Comparison of ENCODE assay signal across 11 mouse cellular contexts in genomic region chr9:78115746-78116145, GRCm38 (mm10). TPM values are rescaled to one million over a fixed set of nuclear protein-coding genes. Genes with fewer than 3 reads are reported as not detected.
DNase-seq lines count a peak whose midpoint lies in the region; ATAC-seq lines count a peak whose summit lies in the region.
"Had no signal": no experiment of that assay in that cellular context is flagged by ENCODE, and none has a peak within 500 bp of the region (broad histone marks: within the 10 kb centered on the region; RNA-seq: fewer than 3 reads in every experiment).

No protein-coding gene starts in this region.

- H3K27me3 ChIP-seq in hindbrain, embryonic 14.5 days (ENCODE audit: control insufficient read depth, insufficient read depth, low read length): no peaks in the 10 kb centered on the region
- no peaks in the 10 kb centered on the region for H3K27me3 ChIP-seq in hindbrain, embryonic 10.5 days (ENCODE audit: insufficient read depth, poor library complexity, severe bottlenecking)
- no peaks in the 10 kb centered on the region for H3K27me3 ChIP-seq in neural tube, embryonic 12.5 days (replicated peaks)
- H3K27me3 ChIP-seq in intestine, embryonic 15.5 days (replicated peaks): no peaks in the 10 kb centered on the region
- H3K27me3 ChIP-seq: forebrain, embryonic 13.5 days had no signal

- whole genome bisulfite sequencing in hindbrain, embryonic 14.5 days: 85% methylated on average over 9 of the region's 9 CpGs
- WGBS in hindbrain, embryonic 10.5 days: 94% methylated on average over 9 of the region's 9 CpGs
- WGBS in neural tube, embryonic 12.5 days: 88% methylated on average over 9 of the region's 9 CpGs
- WGBS in intestine, embryonic 15.5 days: 59% methylated on average over 9 of the region's 9 CpGs

- peak overlapping the region; percentile 89 for H3K4me2 ChIP-seq in hindbrain, embryonic 14.5 days (replicated peaks)
- peak overlapping the region; percentile 69 for H3K4me2 ChIP-seq in neural tube, embryonic 12.5 days (replicated peaks)
- peak overlapping the region; percentile 64 for H3K4me2 ChIP-seq in intestine, embryonic 15.5 days (replicated peaks)

- H3K36me3 ChIP-seq in hindbrain, embryonic 14.5 days (replicated peaks; ENCODE audit: control insufficient read depth, insufficient read depth): peaks cover 16% of the 10 kb centered on the region; the same call in 1 of the 2 replicates
- H3K36me3 ChIP-seq in hindbrain, embryonic 10.5 days: peaks cover 48% of the 10 kb centered on the region
- no peaks in the 10 kb centered on the region; the same call in 1 of the 2 replicates for H3K36me3 ChIP-seq in neural tube, embryonic 12.5 days
- no peaks in the 10 kb centered on the region for H3K36me3 ChIP-seq in intestine, embryonic 15.5 days

- no peak overlapping the region for H3K4me3 ChIP-seq in hindbrain, embryonic 14.5 days (replicated peaks; ENCODE audit: low read length)
- no peak overlapping the region for H3K4me3 ChIP-seq in hindbrain, embryonic 10.5 days
- H3K4me3 ChIP-seq in neural tube, embryonic 12.5 days: no peak overlapping the region
- no peak overlapping the region for H3K4me3 ChIP-seq in intestine, embryonic 15.5 days (replicated peaks)
- H3K4me3 ChIP-seq: forebrain, embryonic 13.5 days had no signal

- no peak for DNase-seq in hindbrain, embryonic 14.5 days (ENCODE audit: low spot score)
- no peak for DNase-seq in hindbrain, embryonic 10.5 days (ENCODE audit: low spot score)
- no peak for DNase-seq in neural tube, embryonic 10.5 days (ENCODE audit: extremely low spot score, low spot score)
- DNase-seq in testis, postnatal 14 days (ENCODE audit: low spot score): no peak
- no peak for DNase-seq in right cerebral cortex, adult 18-20 months
- DNase-seq: embryo, embryonic 11 days; right cerebral cortex, postnatal 25 days had no signal

- H3K9me3 ChIP-seq in hindbrain, embryonic 14.5 days (ENCODE audit: control insufficient read depth, low read length): no peaks in the 10 kb centered on the region
- H3K9me3 ChIP-seq in hindbrain, embryonic 10.5 days: no peaks in the 10 kb centered on the region
- no peaks in the 10 kb centered on the region for H3K9me3 ChIP-seq in neural tube, embryonic 12.5 days
- no peaks in the 10 kb centered on the region for H3K9me3 ChIP-seq in intestine, embryonic 15.5 days
- H3K9me3 ChIP-seq: forebrain, embryonic 13.5 days had no signal

- H3K9ac ChIP-seq in hindbrain, embryonic 14.5 days: no peak overlapping the region
- no peak overlapping the region for H3K9ac ChIP-seq in neural tube, embryonic 12.5 days
- H3K9ac ChIP-seq in intestine, embryonic 15.5 days: no peak overlapping the region

- H3K27ac ChIP-seq in hindbrain, embryonic 14.5 days: no peak overlapping the region
- H3K27ac ChIP-seq in hindbrain, embryonic 10.5 days: no peak overlapping the region
- no peak overlapping the region for H3K27ac ChIP-seq in neural tube, embryonic 12.5 days
- peak overlapping the region; percentile 45 for H3K27ac ChIP-seq in intestine, embryonic 15.5 days
- H3K27ac ChIP-seq: forebrain, embryonic 13.5 days; macrophage had no signal

- peaks cover 18% of the 10 kb centered on the region for H3K4me1 ChIP-seq in hindbrain, embryonic 14.5 days (replicated peaks; ENCODE audit: control insufficient read depth, insufficient read depth, low read length)
- H3K4me1 ChIP-seq in hindbrain, embryonic 10.5 days (replicated peaks): peaks cover 25% of the 10 kb centered on the region
- peaks cover 13% of the 10 kb centered on the region for H3K4me1 ChIP-seq in neural tube, embryonic 12.5 days
- H3K4me1 ChIP-seq in intestine, embryonic 15.5 days (replicated peaks): peaks cover 7% of the 10 kb centered on the region

- ATAC-seq in hindbrain, embryonic 14.5 days (ENCODE audit: low FRiP score): no peak
- ATAC-seq in neural tube, embryonic 12.5 days (ENCODE audit: low FRiP score, low read depth): no peak
- ATAC-seq in intestine, embryonic 15.5 days: peak; percentile 34
- ATAC-seq: forebrain, embryonic 13.5 days had no signal

RNA-seq across cellular contexts. Expression of gene Ick, which starts 6.8 kb away (rescaled TPM):
- polyA plus RNA-seq in hindbrain, embryonic 14.5 days (2014; fragmentation: Nextera tagmentation; extraction: Ambion mirVana): 34.6 and 38.9 TPM in 2 replicates
- 37.7 and 39.1 TPM in 2 replicates for polyA plus RNA-seq in hindbrain, embryonic 10.5 days (2016; fragmentation: Nextera tagmentation; extraction: Ambion mirVana)
- 37.2 and 39.7 TPM in 2 replicates for polyA plus RNA-seq in neural tube, embryonic 12.5 days (2016; fragmentation: Nextera tagmentation; extraction: Ambion mirVana)
- 25.7 and 26.3 TPM in 2 replicates for polyA plus RNA-seq in intestine, embryonic 15.5 days (2015; fragmentation: Nextera tagmentation; extraction: Ambion mirVana)

RNA-seq across cellular contexts. Expression of gene Fbxo9, which starts 6.9 kb away (rescaled TPM):
- 82.1 and 96.8 TPM in 2 replicates for polyA plus RNA-seq in hindbrain, embryonic 14.5 days (2014; fragmentation: Nextera tagmentation; extraction: Ambion mirVana)
- polyA plus RNA-seq in hindbrain, embryonic 10.5 days (2016; fragmentation: Nextera tagmentation; extraction: Ambion mirVana): 25.0 and 27.8 TPM in 2 replicates
- polyA plus RNA-seq in neural tube, embryonic 12.5 days (2016; fragmentation: Nextera tagmentation; extraction: Ambion mirVana): 48.0 and 53.4 TPM in 2 replicates
- 40.9 and 41.2 TPM in 2 replicates for polyA plus RNA-seq in intestine, embryonic 15.5 days (2015; fragmentation: Nextera tagmentation; extraction: Ambion mirVana)
